Mouse (Mus musculus) megakaryocyte, embryonic 14.5 days (primary cell): ENCODE measurements around the gene Klf7. TPM values are rescaled to one million over a fixed set of nuclear protein-coding genes. Genes with fewer than 3 reads are reported as not detected.
"Not testable (repeated sequence)": the region's sequence is repeated elsewhere in the genome, so short reads cannot be mapped to it uniquely, and the experiment has no call there.

Source experiments
- H3K27me3 ChIP-seq: replicated peaks from 2 replicates; pipeline ENCODE3; 2012; ENCODE audit warnings: inconsistent platforms
- H3K36me3 ChIP-seq: replicated peaks from 2 replicates; pipeline ENCODE3; 2012; ENCODE audit warnings: low read length, inconsistent platforms, mixed read lengths
- H3K4me1 ChIP-seq: 2 replicates; pipeline ENCODE4 v1.6.1; 2012; ENCODE audit warnings: inconsistent platforms
- H3K4me3 ChIP-seq: replicated peaks from 2 replicates; pipeline ENCODE3; 2012; ENCODE audit warnings: moderate library complexity, mild to moderate bottlenecking, inconsistent platforms
- H3K9me3 ChIP-seq: 2 replicates; pipeline ENCODE4 v1.6.1; 2012; ENCODE audit warnings: inconsistent platforms
- FLI1 ChIP-seq: IDR thresholded peaks from 2 replicates; pipeline ENCODE4 v1.6.1; 2012; ENCODE audit warnings: low read length, inconsistent platforms, mixed read lengths
- GATA1 ChIP-seq: IDR thresholded peaks from 3 replicates; pipeline ENCODE4 v1.6.1; 2012; ENCODE audit warnings: mixed read lengths, low read length, inconsistent platforms, borderline replicate concordance
- polyA plus RNA-seq: library from polyadenylated mRNA; stranded (reverse); fragments of >175 nt; gene quantifications from 2 replicates; pipeline ENCODE4 v1.2.3, GENCODE M21; 2012; ENCODE audit warnings: low replicate concordance; ENCODE audit not compliant: insufficient read depth

Gene Klf7
- polyA plus RNA-seq, 1 experiment = 18.5 TPM

GRCm38 (mm10) chr1:64119851-64120250 lies 2.2 kb downstream of the Klf7 start:
- Histone ChIP-seq H3K4me3 (peak overlapping the region; percentile 98), H3K27me3 (no peaks in the 10 kb centered on the region), H3K4me1 (peaks cover 55% of the 10 kb centered on the region), H3K36me3 (peaks cover 28% of the 10 kb centered on the region), H3K9me3 (no peaks in the 10 kb centered on the region)
- no peak for TF ChIP-seq GATA1

- TF ChIP-seq FLI1 (no peak), GATA1 (no peak)
- H3K4me3 ChIP-seq = peak overlapping the region; percentile 98
- H3K36me3 ChIP-seq = peaks cover 30% of the 10 kb centered on the region
- peaks cover 60% of the 10 kb centered on the region for H3K4me1 ChIP-seq
- H3K9me3 ChIP-seq = no peaks in the 10 kb centered on the region
- H3K27me3 ChIP-seq = no peaks in the 10 kb centered on the region
Measured at GRCm38 (mm10) chr1:64119358-64119794, 2.7 kb downstream of the Klf7 start.

GRCm38 (mm10) chr1:64118285-64119170 lies 3.6 kb downstream of the Klf7 start:
- Histone ChIP-seq H3K9me3 (no peaks in the 10 kb centered on the region), H3K36me3 (peaks cover 37% of the 10 kb centered on the region), H3K4me1 (peaks cover 69% of the 10 kb centered on the region), H3K4me3 (peak overlapping the region; percentile 98), H3K27me3 (no peaks in the 10 kb centered on the region)
- TF ChIP-seq GATA1 = no peak
- TF ChIP-seq FLI1 = no peak

GRCm38 (mm10) chr1:64117478-64118284 lies 4.4 kb downstream of the Klf7 start:
- Histone ChIP-seq H3K9me3 (no peaks in the 10 kb centered on the region), H3K36me3 (peaks cover 44% of the 10 kb centered on the region), H3K4me1 (peaks cover 73% of the 10 kb centered on the region), H3K4me3 (peak overlapping the region; percentile 98), H3K27me3 (no peaks in the 10 kb centered on the region)
- TF ChIP-seq GATA1 (no peak), FLI1 (no peak)

- no peaks in the 10 kb centered on the region for H3K27me3 ChIP-seq
- no peaks in the 10 kb centered on the region for H3K9me3 ChIP-seq
- H3K4me3 ChIP-seq = peak overlapping the region; percentile 56
- peaks cover 48% of the 10 kb centered on the region for H3K36me3 ChIP-seq
- no peak for TF ChIP-seq GATA1
- TF ChIP-seq FLI1 = no peak
- H3K4me1 ChIP-seq = peaks cover 74% of the 10 kb centered on the region
Measured at GRCm38 (mm10) chr1:64116746-64117455, 5.2 kb downstream of the Klf7 start.

- peaks cover 95% of the 10 kb centered on the region for H3K4me1 ChIP-seq
- H3K27me3 ChIP-seq = no peaks in the 10 kb centered on the region
- H3K9me3 ChIP-seq = no peaks in the 10 kb centered on the region
- no peak for TF ChIP-seq FLI1
- no peak for TF ChIP-seq GATA1
- H3K36me3 ChIP-seq = peaks cover 64% of the 10 kb centered on the region
- no peak overlapping the region for H3K4me3 ChIP-seq
Measured at GRCm38 (mm10) chr1:64114579-64114978, 7.5 kb downstream of the Klf7 start.

- H3K4me3 ChIP-seq = peak overlapping the region; percentile 33
- H3K4me1 ChIP-seq = peaks cover 93% of the 10 kb centered on the region
- H3K36me3 ChIP-seq = peaks cover 70% of the 10 kb centered on the region
- H3K27me3 ChIP-seq, H3K9me3 ChIP-seq: not testable (repeated sequence)
Measured at GRCm38 (mm10) chr1:64108653-64109052, 13.4 kb downstream of the Klf7 start.

GRCm38 (mm10) chr1:64107526-64107925 lies 14.6 kb downstream of the Klf7 start:
- TF ChIP-seq FLI1 (no peak), GATA1 (no peak)
- Histone ChIP-seq H3K36me3 (peaks cover 70% of the 10 kb centered on the region), H3K27me3 (no peaks in the 10 kb centered on the region), H3K4me1 (peaks cover 93% of the 10 kb centered on the region), H3K4me3 (no peak overlapping the region), H3K9me3 (no peaks in the 10 kb centered on the region)

GRCm38 (mm10) chr1:64106127-64106526 lies 16.0 kb downstream of the Klf7 start:
- H3K9me3 ChIP-seq = no peaks in the 10 kb centered on the region
- H3K27me3 ChIP-seq = no peaks in the 10 kb centered on the region
- peak overlapping the region; percentile 31 for H3K4me3 ChIP-seq
- H3K36me3 ChIP-seq = peaks cover 66% of the 10 kb centered on the region
- no peak for TF ChIP-seq FLI1
- TF ChIP-seq GATA1 = no peak
- peaks cover 94% of the 10 kb centered on the region for H3K4me1 ChIP-seq

- Histone ChIP-seq H3K9me3 (no peaks in the 10 kb centered on the region), H3K36me3 (peaks cover 67% of the 10 kb centered on the region), H3K27me3 (no peaks in the 10 kb centered on the region), H3K4me1 (peaks cover 95% of the 10 kb centered on the region), H3K4me3 (peak overlapping the region; percentile 51)
- no peak for TF ChIP-seq FLI1
- TF ChIP-seq GATA1 = no peak
Measured at GRCm38 (mm10) chr1:64105181-64105646, 16.9 kb downstream of the Klf7 start.
